Mouse (Mus musculus) lung, embryonic 16.5 days (tissue): ENCODE measurements at regions not wholly inside any gene's neighbourhood (a gene's known extent, or its start where the extent isn't known, plus 50 kb on each side); places are given as distances from the start of the nearest gene placed in this dataset.
A peak's percentile ranks its signal among the peaks of the same experiment; 100 is the strongest.

Source experiments
- ATAC-seq: fragments of 200-750 bp; cut with Nextera tagmentation; 2 replicates; pipeline ENCODE4 v1.8.0; 2017; ENCODE audit warnings: low read depth, mild to moderate bottlenecking, moderate library complexity
- H3K27ac ChIP-seq: fragments of 300-500 bp; sonication (generic); 2 replicates; pipeline ENCODE4 v1.5.1; 2014; ENCODE audit warnings: mild to moderate bottlenecking, control low read depth, low read length
- H3K27me3 ChIP-seq: fragments of 300-500 bp; sonication (generic); 2 replicates; pipeline ENCODE4 v1.6.1; 2014; ENCODE audit warnings: low read depth, low read length, mixed read lengths; ENCODE audit not compliant: control insufficient read depth, insufficient read depth
- H3K36me3 ChIP-seq: fragments of 300-500 bp; sonication (generic); 2 replicates; pipeline ENCODE4 v1.6.1; 2014; ENCODE audit warnings: low read length; ENCODE audit not compliant: control insufficient read depth, insufficient read depth
- H3K4me1 ChIP-seq: fragments of 300-500 bp; sonication (generic); replicated peaks from 2 replicates; pipeline ENCODE4 v1.6.1; 2014; ENCODE audit warnings: low read length, mixed read lengths; ENCODE audit not compliant: control insufficient read depth, insufficient read depth
- H3K4me2 ChIP-seq: fragments of 300-500 bp; sonication (generic); 2 replicates; pipeline ENCODE4 v1.6.1; 2014; ENCODE audit warnings: low read depth, low read length, control low read depth
- H3K4me3 ChIP-seq: fragments of 300-500 bp; sonication (generic); 2 replicates; pipeline ENCODE4 v1.5.1; 2014; ENCODE audit warnings: mild to moderate bottlenecking, low read length, control low read depth
- H3K9ac ChIP-seq: fragments of 300-500 bp; sonication (generic); 2 replicates; pipeline ENCODE4 v1.6.1; 2014; ENCODE audit warnings: low read length, control low read depth
- H3K9me3 ChIP-seq: fragments of 300-500 bp; sonication (generic); 2 replicates; pipeline ENCODE4 v1.6.1; 2016; ENCODE audit warnings: low read length; ENCODE audit not compliant: control insufficient read depth
- WGBS: fragments of 180-500 bp; shearing (Covaris S2); extraction: QIAGEN DNeasy Blood & Tissue Kit; methylation state at CpG from one replicate; pipeline ENCODE4 v1.1.7; 2014; 5-methylcytosine and 5-hydroxymethylcytosine counted together

GRCm38 (mm10) chr4:131230361-131230760 is 286.2 kb downstream of the Matn1 start:
- ATAC-seq, result no peak
- Histone ChIP-seq H3K4me3 (no peak overlapping the region), H3K4me1 (no peaks in the 10 kb centered on the region), H3K9ac (no peak overlapping the region), H3K27ac (no peak overlapping the region), H3K27me3 (no peaks in the 10 kb centered on the region), H3K9me3 (no peaks in the 10 kb centered on the region), H3K4me2 (no peak overlapping the region), H3K36me3 (no peaks in the 10 kb centered on the region)
- 88% methylated on average over 5 of the region's 5 CpGs for WGBS

DNA sequence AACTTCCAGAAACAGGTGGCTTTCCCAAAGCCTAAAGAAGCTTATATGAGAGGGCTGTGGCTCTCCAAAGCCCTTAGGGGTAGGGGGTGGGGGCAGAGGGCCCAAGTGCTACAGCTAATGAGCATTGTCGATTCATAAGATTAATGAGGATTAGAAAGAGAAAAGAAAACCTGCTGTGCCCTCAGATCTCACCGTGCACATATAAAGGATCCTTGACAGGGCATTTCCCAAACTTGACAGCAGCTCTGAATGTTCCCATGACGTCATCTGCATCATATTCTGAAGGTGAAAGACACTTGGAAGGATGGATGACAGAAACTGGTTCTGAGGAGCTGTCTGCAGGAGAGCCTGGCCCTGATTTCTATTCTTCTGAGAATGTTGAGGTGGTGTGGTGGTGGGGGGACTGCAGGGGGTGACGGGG is 292.4 kb downstream of the Matn1 start:
- no peak overlapping the region for H3K27ac ChIP-seq
- WGBS, result 43% methylated on average over 4 of the region's 4 CpGs

GRCm38 (mm10) chr4:131238591-131238990 is 294.4 kb downstream of the Matn1 start:
- 74% methylated on average over 3 of the region's 3 CpGs for WGBS
- Histone ChIP-seq H3K4me1 (no peaks in the 10 kb centered on the region), H3K27me3 (no peaks in the 10 kb centered on the region)

More for the DNA sequence above, 292.4 kb downstream of the Matn1 start:
- no peaks in the 10 kb centered on the region for H3K36me3 ChIP-seq
- H3K4me1 ChIP-seq, result no peaks in the 10 kb centered on the region
- H3K4me3 ChIP-seq, result no peak overlapping the region
- no peak overlapping the region for H3K4me2 ChIP-seq
- H3K27me3 ChIP-seq, result no peaks in the 10 kb centered on the region
- H3K9me3 ChIP-seq, result no peaks in the 10 kb centered on the region
- no peak overlapping the region for H3K9ac ChIP-seq
- no peak for ATAC-seq

DNA sequence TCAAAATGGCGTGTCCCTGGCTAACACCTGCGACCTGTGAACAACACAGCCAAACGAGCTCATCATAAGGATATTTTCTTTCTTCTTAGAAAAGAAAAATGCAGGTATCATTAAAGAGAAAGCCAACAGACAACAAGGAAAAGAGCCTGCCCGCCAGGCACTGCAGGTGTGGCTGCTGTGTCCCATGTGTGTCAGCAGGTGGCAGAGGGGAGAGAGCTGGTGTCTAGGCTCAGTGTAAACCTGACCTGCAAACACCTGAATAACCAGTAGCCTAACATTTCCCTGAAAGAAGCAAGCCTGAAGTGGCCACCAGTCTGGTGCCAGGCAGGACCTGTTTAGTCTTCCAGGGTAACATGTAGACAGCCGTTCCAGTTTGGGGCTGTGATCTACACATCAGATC is 294.9 kb downstream of the Matn1 start:
- ATAC-seq, result no peak
- no peak overlapping the region for H3K4me2 ChIP-seq
- WGBS, result 75% methylated on average over 5 of the region's 5 CpGs

More at GRCm38 (mm10) chr4:131238591-131238990, 294.4 kb downstream of the Matn1 start:
- ATAC-seq, result no peak
- H3K9ac ChIP-seq, result no peak overlapping the region
- H3K27ac ChIP-seq, result no peak overlapping the region
- H3K4me3 ChIP-seq, result no peak overlapping the region
- no peaks in the 10 kb centered on the region for H3K9me3 ChIP-seq
- H3K4me2 ChIP-seq, result no peak overlapping the region
- H3K36me3 ChIP-seq, result no peaks in the 10 kb centered on the region

GRCm38 (mm10) chr4:131240457-131240856 is 296.3 kb downstream of the Matn1 start:
- H3K9ac ChIP-seq, result no peak overlapping the region
- H3K36me3 ChIP-seq, result no peaks in the 10 kb centered on the region
- no peak for ATAC-seq
- 75% methylated on average over 4 of the region's 4 CpGs for WGBS
- H3K27me3 ChIP-seq, result no peaks in the 10 kb centered on the region
- no peaks in the 10 kb centered on the region for H3K9me3 ChIP-seq
- no peaks in the 10 kb centered on the region for H3K4me1 ChIP-seq
- H3K27ac ChIP-seq, result no peak overlapping the region
- H3K4me2 ChIP-seq, result no peak overlapping the region
- no peak overlapping the region for H3K4me3 ChIP-seq

More for the DNA sequence above, 294.9 kb downstream of the Matn1 start:
- Histone ChIP-seq H3K9me3 (no peaks in the 10 kb centered on the region), H3K4me3 (no peak overlapping the region), H3K27me3 (no peaks in the 10 kb centered on the region), H3K9ac (no peak overlapping the region), H3K4me1 (no peaks in the 10 kb centered on the region), H3K27ac (no peak overlapping the region), H3K36me3 (no peaks in the 10 kb centered on the region)

DNA sequence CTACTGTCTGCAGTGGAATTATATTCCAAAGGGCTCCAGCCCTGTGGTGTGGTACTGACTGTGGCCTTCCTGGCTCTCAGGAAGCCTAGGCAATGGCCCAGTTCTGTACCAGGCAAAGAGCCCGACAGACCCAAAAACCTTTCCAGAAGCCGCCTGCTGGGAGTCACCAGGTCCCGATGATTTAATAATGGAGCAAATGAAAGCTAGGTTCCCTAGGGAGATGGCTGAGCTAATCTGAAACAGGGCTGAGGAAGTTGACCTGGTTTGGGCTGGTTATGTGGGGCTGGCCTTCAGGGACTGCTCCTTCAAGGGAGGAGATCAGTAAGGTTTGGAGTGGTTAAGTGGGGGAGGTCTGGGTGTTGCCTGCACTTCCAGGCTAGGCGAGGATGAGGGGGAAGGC is 298.1 kb downstream of the Matn1 start:
- Histone ChIP-seq H3K4me1 (no peaks in the 10 kb centered on the region), H3K9ac (no peak overlapping the region), H3K4me2 (no peak overlapping the region), H3K9me3 (no peaks in the 10 kb centered on the region), H3K27ac (no peak overlapping the region), H3K27me3 (no peaks in the 10 kb centered on the region), H3K4me3 (no peak overlapping the region), H3K36me3 (no peaks in the 10 kb centered on the region)
- 64% methylated on average over 4 of the region's 4 CpGs for WGBS
- ATAC-seq, result no peak

DNA sequence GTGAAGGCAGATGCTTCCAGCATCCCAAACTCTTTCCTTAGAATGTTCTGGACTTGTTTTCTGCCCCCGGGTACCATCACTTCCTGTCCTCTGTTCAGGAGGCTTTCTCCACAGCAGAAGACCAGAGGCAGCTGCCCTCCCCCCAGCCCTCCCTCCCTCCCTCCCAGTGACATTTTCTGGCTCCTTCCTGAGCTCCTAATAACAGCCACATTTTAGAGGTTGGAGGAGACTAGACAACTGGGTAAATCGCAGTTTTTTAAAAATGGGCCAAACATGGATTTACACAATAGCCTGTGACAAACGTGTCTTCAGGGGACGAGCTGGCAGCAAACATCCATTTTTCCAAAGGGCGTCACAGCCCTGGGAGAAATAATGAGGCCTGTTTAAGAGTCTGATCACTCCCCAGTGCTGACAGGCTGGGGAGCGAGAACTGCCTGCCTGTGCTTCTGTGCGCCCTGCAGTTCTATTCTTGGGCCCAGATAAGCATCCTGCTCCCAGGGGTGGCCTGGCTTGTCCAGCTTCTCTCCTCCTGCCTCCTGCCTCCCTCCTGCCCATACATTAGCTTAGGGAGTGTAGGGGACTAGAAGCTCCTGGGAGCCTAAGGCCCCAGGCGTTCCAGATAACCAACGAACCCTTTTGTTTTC is 299.7 kb downstream of the Matn1 start:
- Histone ChIP-seq H3K27ac (no peak overlapping the region), H3K4me3 (no peak overlapping the region), H3K36me3 (no peaks in the 10 kb centered on the region), H3K9me3 (no peaks in the 10 kb centered on the region), H3K27me3 (no peaks in the 10 kb centered on the region), H3K4me2 (no peak overlapping the region), H3K4me1 (no peaks in the 10 kb centered on the region), H3K9ac (no peak overlapping the region)
- WGBS, result 44% methylated on average over 9 of the region's 9 CpGs
- ATAC-seq, result no peak

- Histone ChIP-seq H3K4me1 (peaks cover 5% of the 10 kb centered on the region; the same call in 1 of the 2 replicates), H3K9me3 (no peaks in the 10 kb centered on the region), H3K27ac (no peak overlapping the region), H3K27me3 (peaks cover 7% of the 10 kb centered on the region), H3K9ac (no peak overlapping the region), H3K4me3 (peak overlapping the region; percentile 31; the same call in 1 of the 2 replicates), H3K4me2 (peak overlapping the region; percentile 49), H3K36me3 (no peaks in the 10 kb centered on the region)
- peak; percentile 71 for ATAC-seq
- WGBS, result 16% methylated on average over 30 of the region's 30 CpGs
These were observed 308.6 kb downstream of the Matn1 start for GRCm38 (mm10) chr4:131252602-131253442.

- Histone ChIP-seq H3K4me1 (peaks cover 5% of the 10 kb centered on the region; the same call in 1 of the 2 replicates), H3K27ac (no peak overlapping the region), H3K36me3 (no peaks in the 10 kb centered on the region), H3K4me2 (peak overlapping the region; percentile 28; the same call in 1 of the 2 replicates), H3K4me3 (no peak overlapping the region), H3K9ac (no peak overlapping the region), H3K27me3 (peaks cover 7% of the 10 kb centered on the region), H3K9me3 (no peaks in the 10 kb centered on the region)
- ATAC-seq, result no peak
- WGBS, result 4% methylated on average over 8 of the region's 8 CpGs
These were observed 309.2 kb downstream of the Matn1 start for GRCm38 (mm10) chr4:131253443-131253817.
